Mouse (Mus musculus) megakaryocyte, embryonic 14.5 days (primary cell): Measurements from ENCODE around the gene Ddx49.

Experiments used
- FLI1 ChIP-seq: IDR thresholded peaks from 2 replicates; pipeline ENCODE4 v1.6.1; 2012; ENCODE audit warnings: low read length, inconsistent platforms, mixed read lengths
- GATA1 ChIP-seq: IDR thresholded peaks from 3 replicates; pipeline ENCODE4 v1.6.1; 2012; ENCODE audit warnings: mixed read lengths, low read length, inconsistent platforms, borderline replicate concordance

- TF ChIP-seq GATA1: no peak
- no peak for TF ChIP-seq FLI1
These were observed 15.6 kb upstream of the Ddx49 start for GRCm38 (mm10) chr8:70317872-70318271.
